Comparison of ENCODE assay signal across 17 mouse cellular contexts in the genomic region with DNA sequence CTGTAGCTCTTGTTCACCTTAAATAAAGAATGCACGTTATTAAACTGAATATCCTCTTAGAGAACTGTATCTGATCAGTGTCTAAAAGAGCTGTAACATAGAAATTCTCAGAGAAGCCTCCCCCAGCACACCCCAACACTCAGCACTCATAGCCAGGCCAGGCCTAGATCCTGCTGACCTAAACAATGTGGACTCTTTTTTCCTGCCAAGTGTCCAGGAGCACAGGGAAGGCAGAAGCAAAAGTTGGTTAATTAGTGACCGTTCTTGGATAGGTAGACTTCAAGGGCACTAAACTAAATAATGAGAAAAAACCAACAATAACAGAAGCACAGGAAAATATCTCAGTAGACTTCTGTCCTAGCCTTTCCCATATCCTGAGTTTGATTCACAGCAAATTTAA.
"Had no signal": no experiment of that assay in that cellular context is flagged by ENCODE, and none has a peak within 500 bp of the region (broad histone marks: within the 10 kb centered on the region; RNA-seq: fewer than 3 reads in every experiment).

No protein-coding gene starts in this region.

- H3K27ac ChIP-seq: lung, embryonic 15.5 days; macrophage; midbrain, embryonic 13.5 days; midbrain, embryonic 15.5 days; neural tube, embryonic 12.5 days; stomach, embryonic 15.5 days; stomach, postnatal 0 days had no signal

- H3K9me3 ChIP-seq: lung, embryonic 15.5 days; megakaryocyte, embryonic 14.5 days; midbrain, embryonic 13.5 days; midbrain, embryonic 15.5 days; neural tube, embryonic 12.5 days; stomach, embryonic 15.5 days had no signal

- H3K4me2 ChIP-seq: lung, embryonic 15.5 days; midbrain, embryonic 11.5 days; midbrain, embryonic 13.5 days; midbrain, embryonic 15.5 days; neural tube, embryonic 12.5 days; stomach, embryonic 15.5 days had no signal

- ATAC-seq: lung, postnatal 0 days; midbrain, embryonic 13.5 days; midbrain, embryonic 15.5 days had no signal

- H3K4me3 ChIP-seq: lung, embryonic 15.5 days; megakaryocyte, embryonic 14.5 days; midbrain, embryonic 13.5 days; midbrain, embryonic 15.5 days; neural tube, embryonic 12.5 days; stomach, embryonic 15.5 days had no signal

- H3K36me3 ChIP-seq: lung, embryonic 15.5 days; midbrain, embryonic 13.5 days; midbrain, embryonic 15.5 days; neural tube, embryonic 12.5 days; stomach, embryonic 15.5 days had no signal

- DNase-seq: lung, adult 2 months; lung, postnatal 14 days; lung, postnatal 36 days; right cerebral cortex, postnatal 14 days; thymus, adult 2 months; thymus, postnatal 25 days; thymus, postnatal 4 days had no signal

- H3K27me3 ChIP-seq: lung, embryonic 15.5 days; megakaryocyte, embryonic 14.5 days; midbrain, embryonic 13.5 days; midbrain, embryonic 15.5 days; neural tube, embryonic 12.5 days; stomach, embryonic 15.5 days had no signal

- H3K9ac ChIP-seq: lung, embryonic 15.5 days; midbrain, embryonic 13.5 days; midbrain, embryonic 15.5 days; neural tube, embryonic 12.5 days; stomach, embryonic 15.5 days had no signal

- H3K4me1 ChIP-seq: lung, embryonic 15.5 days; megakaryocyte, embryonic 14.5 days; midbrain, embryonic 13.5 days; midbrain, embryonic 15.5 days; neural tube, embryonic 12.5 days; stomach, embryonic 15.5 days had no signal
